Mouse (Mus musculus) stomach, postnatal 0 days (tissue): ENCODE data around the gene Sema3b. TPM values are rescaled to one million over a fixed set of nuclear protein-coding genes. Genes with fewer than 3 reads are reported as not detected.

ENCODE experiments used
- ATAC-seq: fragments of 200-750 bp; cut with Nextera tagmentation; 2 replicates; pipeline ENCODE4 v1.8.0; 2017; ENCODE audit not compliant: low FRiP score, low TSS enrichment
- DNase-seq: peaks from one replicate; pipeline ENCODE4 v3.0.0-alpha.2; 2016; ENCODE audit warnings: low spot score
- H3K27ac ChIP-seq: fragments of 300-500 bp; sonication (generic); replicated peaks from 2 replicates; pipeline ENCODE4 v1.5.1; 2014; ENCODE audit warnings: mild to moderate bottlenecking, control low read depth
- H3K27me3 ChIP-seq: fragments of 300-500 bp; sonication (generic); 2 replicates; pipeline ENCODE4 v1.6.1; 2014; ENCODE audit warnings: low read length; ENCODE audit not compliant: control insufficient read depth, insufficient read depth
- H3K36me3 ChIP-seq: fragments of 300-500 bp; sonication (generic); 2 replicates; pipeline ENCODE4 v1.6.1; 2014; ENCODE audit warnings: low read length, mixed read lengths; ENCODE audit not compliant: control insufficient read depth, insufficient read depth
- H3K4me1 ChIP-seq: fragments of 300-500 bp; sonication (generic); replicated peaks from 2 replicates; pipeline ENCODE4 v1.6.1; 2014; ENCODE audit warnings: antibody characterized with exemption; ENCODE audit not compliant: control insufficient read depth, insufficient read depth
- H3K4me2 ChIP-seq: fragments of 300-500 bp; sonication (generic); replicated peaks from 2 replicates; pipeline ENCODE4 v1.6.1; 2014; ENCODE audit warnings: low read depth, mild to moderate bottlenecking, control low read depth, moderate library complexity
- H3K4me3 ChIP-seq: fragments of 300-500 bp; sonication (generic); 2 replicates; pipeline ENCODE4 v1.5.1; 2014; ENCODE audit warnings: low read depth, low read length, control low read depth
- H3K9ac ChIP-seq: fragments of 300-500 bp; sonication (generic); 2 replicates; pipeline ENCODE4 v1.6.1; 2014; ENCODE audit warnings: mild to moderate bottlenecking, low read length, control low read depth, mixed read lengths
- H3K9me3 ChIP-seq: fragments of 300-500 bp; sonication (generic); 2 replicates; pipeline ENCODE4 v1.6.1; 2016; ENCODE audit warnings: low read length; ENCODE audit not compliant: control insufficient read depth
- CTCF ChIP-seq: IDR thresholded peaks from 2 replicates; pipeline ENCODE4 v1.5.1; 2016; ENCODE audit warnings: antibody characterized with exemption, low read depth, mild to moderate bottlenecking, moderate library complexity
- EP300 ChIP-seq: optimal IDR thresholded peaks from 2 replicates; pipeline ENCODE3; 2016; ENCODE audit warnings: antibody characterized with exemption
- WGBS: fragments of 180-500 bp; shearing (Covaris S2); extraction: QIAGEN DNeasy Blood & Tissue Kit; methylation state at CpG from one replicate; pipeline ENCODE4 v1.1.7; 2014; 5-methylcytosine and 5-hydroxymethylcytosine counted together
- polyA plus RNA-seq: library from polyadenylated mRNA; unstranded; fragments of >200 nt; fragmentation: Nextera tagmentation; extraction: Ambion mirVana; gene quantifications from 2 replicates; pipeline ENCODE4 v1.2.1, GENCODE M21; 2015

Gene Sema3b
- polyA plus RNA-seq, 1 experiment from 2014 or later: 16.3 TPM

GRCm38 (mm10) chr9:107627387-107628255, 18.6 kb upstream of the Sema3b start:
- Histone ChIP-seq H3K4me1 (peaks cover 23% of the 10 kb centered on the region), H3K27me3 (no peaks in the 10 kb centered on the region), H3K9ac (peak overlapping the region; percentile 48), H3K4me2 (peak overlapping the region; percentile 8; the same call in 1 of the 2 replicates), H3K4me3 (no peak overlapping the region), H3K27ac (peak overlapping the region; percentile 82), H3K36me3 (peaks cover 5% of the 10 kb centered on the region; the same call in 1 of the 2 replicates), H3K9me3 (no peaks in the 10 kb centered on the region)
- TF ChIP-seq CTCF (no peak), EP300 (no peak)
- WGBS: 42% methylated on average over 20 of the region's 20 CpGs
- no peak for ATAC-seq
- DNase-seq: no peak

- H3K4me2 ChIP-seq: 0 out of 2 replicates have a peak overlapping the region, but pooled peaks have one; percentile 27
- DNase-seq (peak; percentile 89), ATAC-seq (peak; percentile 51)
- no peak overlapping the region for H3K4me3 ChIP-seq
- H3K27me3 ChIP-seq: no peaks in the 10 kb centered on the region
- H3K4me1 ChIP-seq: peaks cover 20% of the 10 kb centered on the region
- H3K9ac ChIP-seq: peak overlapping the region; percentile 48
- H3K27ac ChIP-seq: peak overlapping the region; percentile 82
- H3K9me3 ChIP-seq: no peaks in the 10 kb centered on the region
- no peak for TF ChIP-seq EP300
- TF ChIP-seq CTCF: peak; percentile 98
- peaks cover 5% of the 10 kb centered on the region; the same call in 1 of the 2 replicates for H3K36me3 ChIP-seq
- WGBS: 0% methylated on average over 2 of the region's 2 CpGs
Measured at GRCm38 (mm10) chr9:107626844-107627277, 17.8 kb upstream of the Sema3b start.

GRCm38 (mm10) chr9:107626158-107626843, 17.3 kb upstream of the Sema3b start:
- TF ChIP-seq EP300: no peak
- no peak for TF ChIP-seq CTCF
- Histone ChIP-seq H3K27me3 (no peaks in the 10 kb centered on the region), H3K4me1 (peaks cover 20% of the 10 kb centered on the region), H3K9ac (peak overlapping the region; percentile 48; the same call in 1 of the 2 replicates), H3K4me2 (peak overlapping the region; percentile 27; the same call in 1 of the 2 replicates), H3K36me3 (peaks cover 5% of the 10 kb centered on the region; the same call in 1 of the 2 replicates), H3K9me3 (no peaks in the 10 kb centered on the region), H3K4me3 (no peak overlapping the region), H3K27ac (peak overlapping the region; percentile 82)
- DNase-seq (no peak), ATAC-seq (no peak)
- WGBS: 44% methylated on average over 14 of the region's 15 CpGs

- Histone ChIP-seq H3K27me3 (no peaks in the 10 kb centered on the region), H3K4me2 (no peak overlapping the region), H3K4me1 (peaks cover 18% of the 10 kb centered on the region), H3K27ac (peak overlapping the region; percentile 82), H3K9ac (no peak overlapping the region), H3K9me3 (no peaks in the 10 kb centered on the region), H3K4me3 (no peak overlapping the region), H3K36me3 (peaks cover 5% of the 10 kb centered on the region; the same call in 1 of the 2 replicates)
- DNase-seq (no peak), ATAC-seq (no peak)
- WGBS: 90% methylated on average over 12 of the region's 12 CpGs
- TF ChIP-seq EP300 (no peak), CTCF (peak; percentile 61)
Measured at GRCm38 (mm10) chr9:107625351-107626128, 16.5 kb upstream of the Sema3b start.

GRCm38 (mm10) chr9:107624951-107625350, 15.9 kb upstream of the Sema3b start:
- Histone ChIP-seq H3K27me3 (no peaks in the 10 kb centered on the region), H3K36me3 (peaks cover 6% of the 10 kb centered on the region; the same call in 1 of the 2 replicates), H3K9ac (0 out of 2 replicates have a peak overlapping the region, but pooled peaks have one; percentile 27), H3K4me2 (no peak overlapping the region), H3K27ac (peak overlapping the region; percentile 73), H3K4me3 (no peak overlapping the region), H3K4me1 (peaks cover 15% of the 10 kb centered on the region), H3K9me3 (no peaks in the 10 kb centered on the region)
- TF ChIP-seq CTCF: no peak
- TF ChIP-seq EP300: no peak
- ATAC-seq (no peak), DNase-seq (no peak)
- WGBS: 88% methylated on average over 3 of the region's 3 CpGs
